Mouse (Mus musculus): ENCODE measurements around the gene Sned1. TPM values are rescaled to one million over a fixed set of nuclear protein-coding genes. Genes with fewer than 3 reads are reported as not detected.
A peak's percentile ranks its signal among the peaks of the same experiment; 100 is the strongest.
"Not testable (repeated sequence)": the region's sequence is repeated elsewhere in the genome, so short reads cannot be mapped to it uniquely, and the experiment has no call there.

Sned1 gene
- polyA plus RNA-seq, 1 experiment from 2014 or later, result 9.6 TPM

GRCm38 (mm10) chr1:93289678-93290214 lies 54.1 kb downstream of the Sned1 start:
- Histone ChIP-seq H3K4me1 (no peaks in the 10 kb centered on the region), H3K27me3 (replicated peaks; ENCODE audit: low read depth, poor library complexity, severe bottlenecking) (no peaks in the 10 kb centered on the region), H3K9me3 (no peaks in the 10 kb centered on the region), H3K27ac (replicated peaks) (no peak overlapping the region), H3K4me3 (no peak overlapping the region), H3K36me3 (replicated peaks) (no peaks in the 10 kb centered on the region; the same call in 1 of the 2 replicates)
- DNase-seq (ENCODE audit: low spot score), result no peak
- 56% methylated on average over 3 of the region's 3 CpGs for WGBS

- no peak overlapping the region for H3K4me3 ChIP-seq
- H3K36me3 ChIP-seq (replicated peaks), result peaks cover 6% of the 10 kb centered on the region
- no peak overlapping the region for H3K27ac ChIP-seq (replicated peaks)
- no peaks in the 10 kb centered on the region for H3K27me3 ChIP-seq (replicated peaks; ENCODE audit: low read depth, poor library complexity, severe bottlenecking)
- no peaks in the 10 kb centered on the region for H3K4me1 ChIP-seq
- no peak for DNase-seq (ENCODE audit: low spot score)
- no peaks in the 10 kb centered on the region for H3K9me3 ChIP-seq
- 85% methylated on average over 4 of the region's 4 CpGs for WGBS
Measured at GRCm38 (mm10) chr1:93290956-93291355, 55.3 kb downstream of the Sned1 start.

- H3K9me3 ChIP-seq, result no peaks in the 10 kb centered on the region
- H3K27ac ChIP-seq (replicated peaks), result no peak overlapping the region
- WGBS, result 90% methylated on average over 1 of the region's 1 CpGs
- no peaks in the 10 kb centered on the region for H3K4me1 ChIP-seq
- no peak overlapping the region for H3K4me3 ChIP-seq
- no peak for DNase-seq (ENCODE audit: low spot score)
- peaks cover 12% of the 10 kb centered on the region for H3K36me3 ChIP-seq (replicated peaks)
- H3K27me3 ChIP-seq (replicated peaks; ENCODE audit: low read depth, poor library complexity, severe bottlenecking), result no peaks in the 10 kb centered on the region
Measured at GRCm38 (mm10) chr1:93291591-93291990, 56.0 kb downstream of the Sned1 start.

- 80% methylated on average over 8 of the region's 8 CpGs for whole genome bisulfite sequencing
Measured at GRCm38 (mm10) chr1:93292006-93292405, 56.4 kb downstream of the Sned1 start.

GRCm38 (mm10) chr1:93294491-93294890 lies 58.9 kb downstream of the Sned1 start:
- H3K36me3 ChIP-seq (replicated peaks), result peaks cover 39% of the 10 kb centered on the region
- H3K4me1 ChIP-seq; H3K27me3 ChIP-seq (replicated peaks; ENCODE audit: low read depth, poor library complexity, severe bottlenecking); H3K9me3 ChIP-seq; H3K4me3 ChIP-seq; H3K27ac ChIP-seq (replicated peaks); DNase-seq (ENCODE audit: low spot score): not testable (repeated sequence)
- WGBS, result 82% methylated on average over 3 of the region's 3 CpGs

More at GRCm38 (mm10) chr1:93292006-93292405, 56.4 kb downstream of the Sned1 start:
- H3K36me3 ChIP-seq (replicated peaks), result peaks cover 16% of the 10 kb centered on the region
- no peaks in the 10 kb centered on the region for H3K4me1 ChIP-seq
- H3K4me3 ChIP-seq, result no peak overlapping the region
- H3K27ac ChIP-seq (replicated peaks), result no peak overlapping the region
- H3K27me3 ChIP-seq (replicated peaks; ENCODE audit: low read depth, poor library complexity, severe bottlenecking), result no peaks in the 10 kb centered on the region
- no peak for DNase-seq (ENCODE audit: low spot score)
- H3K9me3 ChIP-seq, result no peaks in the 10 kb centered on the region

- Histone ChIP-seq H3K4me3 (no peak overlapping the region), H3K27me3 (replicated peaks; ENCODE audit: low read depth, poor library complexity, severe bottlenecking) (no peaks in the 10 kb centered on the region), H3K9me3 (no peaks in the 10 kb centered on the region), H3K4me1 (peaks cover 6% of the 10 kb centered on the region), H3K27ac (replicated peaks) (no peak overlapping the region), H3K36me3 (replicated peaks) (peaks cover 92% of the 10 kb centered on the region)
- no peak for DNase-seq (ENCODE audit: low spot score)
- WGBS, result 89% methylated on average over 4 of the region's 4 CpGs
Measured at GRCm38 (mm10) chr1:93299791-93300190, 64.2 kb downstream of the Sned1 start.

- peaks cover 92% of the 10 kb centered on the region for H3K36me3 ChIP-seq (replicated peaks)
Measured at GRCm38 (mm10) chr1:93300578-93300977, 64.9 kb downstream of the Sned1 start.

GRCm38 (mm10) chr1:93305581-93306337 lies 70.1 kb downstream of the Sned1 start, which contains the start of gene Mterf4:
TSS of gene Mterf4 (minus strand) at chr1:93305915.
- H3K36me3 ChIP-seq (replicated peaks), result peaks cover 63% of the 10 kb centered on the region
- H3K9me3 ChIP-seq, result no peaks in the 10 kb centered on the region
- H3K4me1 ChIP-seq, result peaks cover 10% of the 10 kb centered on the region
- peak within 1 kb of the TSS; percentile 78 for H3K4me3 ChIP-seq
- peak within 1 kb of the TSS; percentile 83 for H3K27ac ChIP-seq (replicated peaks)
- no peaks in the 10 kb centered on the region for H3K27me3 ChIP-seq (replicated peaks; ENCODE audit: low read depth, poor library complexity, severe bottlenecking)
- 8% methylated on average over 36 of the region's 36 CpGs for WGBS
- peak; percentile 86 for DNase-seq (ENCODE audit: low spot score)

More at GRCm38 (mm10) chr1:93300578-93300977, 64.9 kb downstream of the Sned1 start:
- DNase-seq (ENCODE audit: low spot score), result no peak
- no peaks in the 10 kb centered on the region for H3K27me3 ChIP-seq (replicated peaks; ENCODE audit: low read depth, poor library complexity, severe bottlenecking)
- H3K4me3 ChIP-seq, result no peak overlapping the region
- no peaks in the 10 kb centered on the region for H3K9me3 ChIP-seq
- WGBS, result 93% methylated on average over 3 of the region's 3 CpGs
- no peak overlapping the region for H3K27ac ChIP-seq (replicated peaks)
- H3K4me1 ChIP-seq, result peaks cover 10% of the 10 kb centered on the region

GRCm38 (mm10) chr1:93323973-93324372 lies 88.3 kb downstream of the Sned1 start:
- Histone ChIP-seq H3K27me3 (replicated peaks; ENCODE audit: low read depth, poor library complexity, severe bottlenecking) (no peaks in the 10 kb centered on the region), H3K4me3 (no peak overlapping the region), H3K27ac (replicated peaks) (no peak overlapping the region), H3K9me3 (no peaks in the 10 kb centered on the region), H3K36me3 (replicated peaks) (peaks cover 99% of the 10 kb centered on the region), H3K4me1 (no peaks in the 10 kb centered on the region)
- 90% methylated on average over 6 of the region's 6 CpGs for WGBS
- no peak for DNase-seq (ENCODE audit: low spot score)

GRCm38 (mm10) chr1:93326446-93326845 lies 90.8 kb downstream of the Sned1 start:
- no peaks in the 10 kb centered on the region for H3K9me3 ChIP-seq
- 89% methylated on average over 3 of the region's 3 CpGs for WGBS
- H3K27ac ChIP-seq (replicated peaks), result no peak overlapping the region
- H3K4me1 ChIP-seq, result no peaks in the 10 kb centered on the region
- H3K4me3 ChIP-seq, result no peak overlapping the region
- H3K36me3 ChIP-seq (replicated peaks), result peaks cover 99% of the 10 kb centered on the region
- no peak for DNase-seq (ENCODE audit: low spot score)
- no peaks in the 10 kb centered on the region for H3K27me3 ChIP-seq (replicated peaks; ENCODE audit: low read depth, poor library complexity, severe bottlenecking)

- 79% methylated on average over 2 of the region's 2 CpGs for WGBS
- Histone ChIP-seq H3K27ac (replicated peaks) (no peak overlapping the region), H3K36me3 (replicated peaks) (peaks cover 80% of the 10 kb centered on the region), H3K4me3 (no peak overlapping the region), H3K9me3 (no peaks in the 10 kb centered on the region), H3K27me3 (replicated peaks; ENCODE audit: low read depth, poor library complexity, severe bottlenecking) (no peaks in the 10 kb centered on the region), H3K4me1 (no peaks in the 10 kb centered on the region)
- no peak for DNase-seq (ENCODE audit: low spot score)
Measured at GRCm38 (mm10) chr1:93334621-93335020, 99.0 kb downstream of the Sned1 start.

- no peaks in the 10 kb centered on the region for H3K27me3 ChIP-seq (replicated peaks; ENCODE audit: low read depth, poor library complexity, severe bottlenecking)
- H3K4me1 ChIP-seq, result peaks cover 19% of the 10 kb centered on the region
- under 1% methylated on average over 63 of the region's 63 CpGs for WGBS
- peaks cover 25% of the 10 kb centered on the region for H3K36me3 ChIP-seq (replicated peaks)
- H3K9me3 ChIP-seq, result no peaks in the 10 kb centered on the region
- H3K4me3 ChIP-seq, result peak within 1 kb of the TSS; percentile 95
- DNase-seq (ENCODE audit: low spot score), result peak; percentile 98
- peak within 1 kb of the TSS; percentile 91 for H3K27ac ChIP-seq (replicated peaks)
Measured at GRCm38 (mm10) chr1:93342648-93343503, 107.2 kb downstream of the Sned1 start, which contains the start of the genes Ppp1r7 and Pask. TSS of gene Ppp1r7 (plus strand) at chr1:93342854. TSS of gene Pask (minus strand) at chr1:93343482.

All from embryonic facial prominence, embryonic 10.5 days (tissue).